Mouse (Mus musculus) kidney, adult 8-10 months (tissue): ENCODE measurements around the gene Nat8l.

Experiments used
- DNase-seq, 2 experiments: peaks; one replicate each; pipeline ENCODE4 v3.0.0; 2022

The Nat8l gene

DNA sequence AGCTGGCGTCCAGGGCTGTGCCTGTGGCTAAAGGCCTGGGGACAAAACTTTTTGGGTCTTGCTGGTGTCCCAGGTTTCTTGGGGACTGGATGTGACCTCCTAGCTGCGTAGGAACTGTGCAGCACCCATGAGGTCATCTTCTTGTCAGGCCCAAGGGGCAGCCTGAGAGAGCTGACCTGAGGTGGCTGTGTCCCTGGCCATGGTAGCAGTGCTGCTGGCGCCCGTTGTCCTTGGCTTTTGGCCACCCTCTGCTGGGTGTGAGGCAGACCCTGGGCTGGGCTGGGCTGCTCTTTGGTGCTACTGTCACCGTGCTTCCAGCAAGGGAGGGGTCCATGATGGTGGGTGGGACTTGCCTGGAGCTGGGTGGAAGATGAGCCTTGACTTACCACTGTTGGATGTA lies 8.8 kb downstream of the Nat8l start:
- DNase-seq: no peak

DNA sequence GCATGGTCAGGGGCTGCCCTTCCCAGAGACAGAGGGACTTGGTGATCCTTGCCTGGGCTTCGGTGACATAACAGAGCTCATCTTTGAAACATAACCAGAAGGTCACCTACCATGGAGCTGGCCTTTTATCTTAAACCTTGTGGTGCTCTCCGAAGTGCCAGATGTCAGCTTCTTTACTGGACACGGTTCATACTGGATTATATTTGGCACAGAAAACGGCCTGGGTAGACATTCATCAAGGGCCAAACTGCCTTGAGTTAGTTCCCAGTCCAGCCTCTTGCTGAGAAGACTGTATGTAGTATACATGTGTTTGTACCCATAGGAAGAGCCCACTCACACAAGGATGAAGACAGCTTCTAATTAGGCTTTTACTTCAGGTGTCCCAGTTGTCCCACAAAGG lies 11.0 kb downstream of the Nat8l start:
- DNase-seq: no peak

DNA sequence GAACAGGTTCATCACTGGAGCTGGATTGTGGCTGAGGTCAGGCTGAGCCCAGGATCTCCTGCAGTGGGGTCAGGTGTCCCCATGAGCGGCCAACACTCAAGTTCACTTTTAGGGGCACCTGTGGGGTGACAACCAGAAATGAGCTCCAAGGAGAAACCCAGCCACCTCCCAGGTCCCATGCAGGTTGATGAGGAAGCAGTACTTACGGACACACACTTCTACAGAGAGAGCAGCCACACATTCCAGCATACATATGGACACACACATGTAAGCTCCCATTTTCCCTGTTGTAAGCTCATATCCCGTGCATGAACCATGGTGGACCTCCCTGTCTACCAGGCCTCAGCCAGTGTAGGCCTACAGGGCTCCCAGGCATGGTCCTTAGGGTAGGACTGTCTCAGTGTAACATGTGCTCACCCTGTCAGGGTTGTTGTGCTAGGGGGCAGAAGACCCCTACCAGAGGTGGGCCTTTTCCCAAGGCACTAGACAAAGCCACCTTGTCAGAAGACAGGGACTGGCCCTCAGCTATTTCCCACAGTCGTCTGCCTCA lies 11.7 kb downstream of the Nat8l start:
- no peak for DNase-seq

DNA sequence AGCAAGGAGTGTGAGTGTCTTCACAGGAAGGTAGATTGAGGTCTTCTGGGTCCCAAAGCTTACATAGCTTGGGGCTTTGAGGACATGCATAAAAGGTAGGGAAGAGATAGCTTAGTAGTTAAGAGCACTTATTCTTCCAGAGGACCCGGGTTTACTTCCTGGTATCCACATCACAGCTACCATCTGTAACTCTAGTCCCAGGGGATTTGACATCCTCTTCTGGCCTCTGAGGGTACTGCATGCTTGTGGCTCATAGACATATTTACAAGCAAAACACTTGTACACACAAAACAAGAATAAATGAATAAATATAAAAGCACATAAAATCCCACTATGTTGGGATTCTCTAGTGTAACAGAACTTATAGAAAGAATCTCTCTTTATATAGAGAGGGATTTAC lies 18.9 kb downstream of the Nat8l start:
- DNase-seq: no peak

DNA sequence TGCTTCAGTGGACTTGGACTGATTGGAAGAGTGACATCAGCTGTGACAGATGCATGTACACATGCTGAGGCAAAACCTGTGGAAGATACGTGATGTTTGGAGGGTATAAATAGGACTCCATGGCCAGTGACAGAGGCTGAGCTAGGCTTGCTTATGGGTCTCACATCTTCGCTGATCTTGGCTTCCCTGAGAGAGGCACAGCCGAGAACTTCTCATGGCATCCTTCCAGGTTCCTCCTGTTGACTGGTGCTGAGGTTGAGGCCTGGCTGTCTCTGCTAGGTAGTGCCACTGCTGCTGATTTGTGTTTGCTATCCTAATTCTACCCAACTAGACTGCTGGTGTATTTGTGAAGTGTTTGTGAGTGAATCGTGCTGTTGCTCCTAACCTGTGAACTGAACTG lies 23.2 kb downstream of the Nat8l start:
- DNase-seq: no peak

DNA sequence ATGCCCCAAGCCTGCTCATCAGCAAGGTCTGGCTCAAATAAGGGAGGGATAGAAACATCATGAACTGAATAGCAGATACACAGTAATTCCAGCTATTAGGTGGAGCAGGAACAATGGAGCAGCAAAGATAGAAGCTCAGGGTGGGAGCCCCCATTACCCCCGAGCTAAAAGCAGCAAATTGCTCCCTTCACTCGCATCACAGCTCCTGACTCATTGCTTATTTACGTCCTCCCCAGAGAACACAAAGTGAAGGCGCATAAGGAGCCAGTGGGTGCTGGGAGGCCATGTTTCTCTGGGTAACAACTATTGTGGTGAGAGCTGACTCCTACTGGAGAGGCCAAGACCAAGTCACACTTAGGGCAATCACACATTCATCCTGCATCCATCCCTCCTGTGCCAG lies 34.3 kb downstream of the Nat8l start:
- DNase-seq: no peak

DNA sequence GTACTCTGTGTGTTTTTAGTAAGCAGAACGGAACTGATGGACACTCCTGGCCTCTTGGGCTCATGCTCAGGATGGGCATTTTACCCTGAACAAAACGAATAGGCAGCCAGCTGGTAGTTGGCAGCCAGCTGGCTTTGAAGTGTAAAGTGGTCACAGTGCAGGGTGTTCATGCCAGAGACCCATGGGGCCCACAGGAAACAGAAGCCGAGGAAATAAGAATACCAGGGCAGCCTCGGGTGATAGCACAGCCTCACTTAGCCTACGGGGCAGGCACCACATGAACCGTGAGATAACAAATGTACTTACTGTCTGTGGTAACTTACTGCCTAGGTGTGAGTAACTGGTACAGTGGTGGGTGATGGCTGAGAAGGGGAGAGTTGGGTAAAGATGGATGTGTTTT lies 35.2 kb downstream of the Nat8l start:
- DNase-seq: no peak

DNA sequence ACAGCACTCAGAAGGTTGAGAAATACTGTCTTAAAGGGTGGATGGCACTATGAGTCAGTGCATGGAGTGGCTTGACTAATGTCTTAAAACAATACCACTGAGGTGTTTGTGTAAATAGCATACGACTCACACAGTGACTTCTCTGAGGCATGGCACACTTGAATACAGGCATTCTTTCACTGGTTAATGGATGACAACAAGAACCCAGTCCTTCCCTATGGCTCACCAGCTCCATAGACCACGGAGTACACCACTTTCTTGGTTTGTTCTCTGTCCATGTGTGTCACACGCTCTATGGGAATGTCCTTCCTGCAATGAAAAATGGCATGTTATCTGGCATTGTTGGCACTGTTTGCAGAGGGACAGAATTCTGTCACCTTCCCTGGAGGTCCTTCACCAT lies 36.7 kb downstream of the Nat8l start:
- DNase-seq: no peak
